In the genomic region with DNA sequence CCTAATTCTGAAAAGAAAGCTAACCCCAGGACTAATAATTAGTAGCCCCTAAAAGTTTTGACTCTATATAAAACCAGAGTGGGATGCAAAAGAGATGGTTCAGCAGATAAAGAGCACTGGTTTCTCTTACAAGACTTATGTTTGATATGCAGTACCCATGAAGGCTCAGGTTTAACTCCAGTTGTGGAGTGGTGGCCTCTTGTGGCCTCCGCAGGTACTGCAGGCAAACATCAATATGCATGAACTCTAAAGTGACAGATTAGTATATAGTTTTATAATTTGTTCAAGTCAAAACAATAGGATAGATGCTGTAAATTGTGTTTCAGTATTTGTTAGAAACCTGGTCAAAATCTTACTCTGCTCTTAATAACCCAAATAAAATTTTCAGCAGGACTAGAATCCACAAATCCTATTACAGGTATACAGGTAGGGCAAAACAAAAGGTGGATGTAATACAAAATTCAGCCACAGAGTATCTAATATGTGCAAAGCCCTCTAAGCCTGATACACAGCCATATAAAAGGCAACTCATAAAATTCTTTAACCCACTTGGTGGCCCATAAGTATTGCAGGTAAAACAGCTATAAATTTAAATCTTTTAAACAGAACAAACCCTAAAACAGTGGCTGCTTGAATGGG, we compare ENCODE assay signal across 10 mouse cellular contexts. TPM values are rescaled to one million over a fixed set of nuclear protein-coding genes. Genes with fewer than 3 reads are reported as not detected.
DNase-seq lines count a peak whose midpoint lies in the region; ATAC-seq and TF ChIP-seq lines count a peak whose summit lies in the region.
"Had no signal": no experiment of that assay in that cellular context is flagged by ENCODE, and none has a peak within 500 bp of the region (broad histone marks: within the 10 kb centered on the region; RNA-seq: fewer than 3 reads in every experiment).

No protein-coding gene starts in this region.

- peaks cover 72% of the 10 kb centered on the region for H3K36me3 ChIP-seq in embryonic facial prominence, embryonic 14.5 days (ENCODE audit: control insufficient read depth, insufficient read depth, low read length)
- peaks cover 79% of the 10 kb centered on the region for H3K36me3 ChIP-seq in hindbrain, embryonic 14.5 days (replicated peaks; ENCODE audit: control insufficient read depth, insufficient read depth)
- H3K36me3 ChIP-seq in midbrain, postnatal 0 days (ENCODE audit: insufficient read depth, low read length): peaks cover 31% of the 10 kb centered on the region; the same call in 1 of the 2 replicates

- peak; percentile 88 for TF ChIP-seq CTCF in midbrain, postnatal 0 days (IDR thresholded peaks at IDR 0.05)

- DNase-seq in ovary, postnatal 14 days (ENCODE audit: low spot score): peak; percentile 58
- no peak for DNase-seq in ovary, postnatal 10 days (ENCODE audit: low spot score)
- DNase-seq in adrenal gland, postnatal 14 days: peak; percentile 78
- peak; percentile 50 for DNase-seq in embryonic facial prominence, embryonic 14.5 days (ENCODE audit: low spot score)
- peak; percentile 82 for DNase-seq in hindbrain, embryonic 14.5 days (ENCODE audit: low spot score)
- peak; percentile 76 for DNase-seq in liver
- DNase-seq in midbrain, postnatal 0 days (ENCODE audit: low spot score): peak; percentile 66
- peak; percentile 84 for DNase-seq in testis, postnatal 10 days (ENCODE audit: low spot score)

- H3K27ac ChIP-seq in embryonic facial prominence, embryonic 14.5 days (replicated peaks; ENCODE audit: low read depth, low read length): no peak overlapping the region
- no peak overlapping the region for H3K27ac ChIP-seq in hindbrain, embryonic 14.5 days
- no peak overlapping the region for H3K27ac ChIP-seq in midbrain, postnatal 0 days (ENCODE audit: low read depth, low read length)
- H3K27ac ChIP-seq: heart, embryonic 13.5 days; stomach, embryonic 15.5 days had no signal

- peaks cover 17% of the 10 kb centered on the region for H3K4me1 ChIP-seq in embryonic facial prominence, embryonic 14.5 days (ENCODE audit: control insufficient read depth, insufficient read depth, low read length)
- peaks cover 22% of the 10 kb centered on the region for H3K4me1 ChIP-seq in hindbrain, embryonic 14.5 days (replicated peaks; ENCODE audit: control insufficient read depth, insufficient read depth, low read length)
- H3K4me1 ChIP-seq in midbrain, postnatal 0 days (ENCODE audit: insufficient read depth, low read length): peaks cover 5% of the 10 kb centered on the region; the same call in 1 of the 2 replicates
- H3K4me1 ChIP-seq: stomach, embryonic 15.5 days had no signal

- no peak overlapping the region for H3K4me2 ChIP-seq in embryonic facial prominence, embryonic 14.5 days (ENCODE audit: low read depth, low read length)
- H3K4me2 ChIP-seq in hindbrain, embryonic 14.5 days (replicated peaks): no peak overlapping the region
- H3K4me2 ChIP-seq in midbrain, postnatal 0 days (ENCODE audit: low read depth, low read length, poor library complexity, severe bottlenecking): no peak overlapping the region
- H3K4me2 ChIP-seq: heart, embryonic 13.5 days; stomach, embryonic 15.5 days had no signal

- no peaks in the 10 kb centered on the region for H3K9me3 ChIP-seq in embryonic facial prominence, embryonic 14.5 days (ENCODE audit: control insufficient read depth, low read length)
- H3K9me3 ChIP-seq in hindbrain, embryonic 14.5 days (ENCODE audit: control insufficient read depth, low read length): no peaks in the 10 kb centered on the region
- no peaks in the 10 kb centered on the region for H3K9me3 ChIP-seq in midbrain, postnatal 0 days (ENCODE audit: low read length)
- H3K9me3 ChIP-seq: heart, embryonic 13.5 days; stomach, embryonic 15.5 days had no signal

- no peak for ATAC-seq in embryonic facial prominence, embryonic 14.5 days (ENCODE audit: low read depth)
- ATAC-seq in hindbrain, embryonic 14.5 days (ENCODE audit: low FRiP score): 0 out of 2 replicates have a peak, but pooled peaks have one; percentile 37
- ATAC-seq in midbrain, postnatal 0 days (ENCODE audit: low FRiP score): no peak

- H3K27me3 ChIP-seq in embryonic facial prominence, embryonic 14.5 days (replicated peaks; ENCODE audit: control insufficient read depth, insufficient read depth, low read length): no peaks in the 10 kb centered on the region
- H3K27me3 ChIP-seq in hindbrain, embryonic 14.5 days (ENCODE audit: control insufficient read depth, insufficient read depth, low read length): no peaks in the 10 kb centered on the region
- H3K27me3 ChIP-seq in midbrain, postnatal 0 days (ENCODE audit: insufficient read depth, low read length): no peaks in the 10 kb centered on the region
- H3K27me3 ChIP-seq: heart, embryonic 13.5 days; stomach, embryonic 15.5 days had no signal

- no peak overlapping the region for H3K4me3 ChIP-seq in embryonic facial prominence, embryonic 14.5 days (ENCODE audit: low read depth, low read length)
- no peak overlapping the region for H3K4me3 ChIP-seq in hindbrain, embryonic 14.5 days (replicated peaks; ENCODE audit: low read length)
- no peak overlapping the region for H3K4me3 ChIP-seq in midbrain, postnatal 0 days (ENCODE audit: low read depth, low read length)
- H3K4me3 ChIP-seq: heart, embryonic 13.5 days; stomach, embryonic 15.5 days had no signal

- H3K9ac ChIP-seq in embryonic facial prominence, embryonic 14.5 days (ENCODE audit: low read depth, low read length): no peak overlapping the region
- no peak overlapping the region for H3K9ac ChIP-seq in hindbrain, embryonic 14.5 days
- H3K9ac ChIP-seq in midbrain, postnatal 0 days (replicated peaks; ENCODE audit: low read length, poor library complexity, severe bottlenecking): no peak overlapping the region
- H3K9ac ChIP-seq: heart, embryonic 13.5 days; stomach, embryonic 15.5 days had no signal

- 54% methylated on average over 1 of the region's 1 CpGs for WGBS in embryonic facial prominence, embryonic 14.5 days
- 54% methylated on average over 1 of the region's 1 CpGs for WGBS in hindbrain, embryonic 14.5 days
- 39% methylated on average over 1 of the region's 1 CpGs for WGBS in midbrain, postnatal 0 days

RNA-seq across cellular contexts. Expression of a gene that starts 7.0 kb away (rescaled TPM):
- total RNA-seq in adrenal gland, postnatal 14 days (2021): 119 and 131 TPM in 2 replicates
- polyA plus RNA-seq in embryonic facial prominence, embryonic 14.5 days (2014; fragmentation: Nextera tagmentation; extraction: Ambion mirVana): 22.6 and 25.5 TPM in 2 replicates
- 23.7 and 26.2 TPM in 2 replicates for polyA plus RNA-seq in hindbrain, embryonic 14.5 days (2014; fragmentation: Nextera tagmentation; extraction: Ambion mirVana)
- total RNA-seq in midbrain, postnatal 0 days (2014; rRNA removed): 53.7 and 134 TPM in 2 replicates
- polyA plus RNA-seq in midbrain, postnatal 0 days (2015; fragmentation: Nextera tagmentation; extraction: Ambion mirVana): 20.3 and 30.0 TPM in 2 replicates

RNA-seq across cellular contexts. Expression of a gene that starts 55.5 kb away (rescaled TPM):
- 0.34 and 0.41 TPM in 2 replicates for total RNA-seq in adrenal gland, postnatal 14 days (2021)
- polyA plus RNA-seq in embryonic facial prominence, embryonic 14.5 days (2014; fragmentation: Nextera tagmentation; extraction: Ambion mirVana): 0.21 and 0.67 TPM in 2 replicates
- polyA plus RNA-seq in hindbrain, embryonic 14.5 days (2014; fragmentation: Nextera tagmentation; extraction: Ambion mirVana): 0.56 and 0.85 TPM in 2 replicates
- total RNA-seq in midbrain, postnatal 0 days (2014; rRNA removed): 0.93 and 2.6 TPM in 2 replicates
- 1.2 and 1.3 TPM in 2 replicates for polyA plus RNA-seq in midbrain, postnatal 0 days (2015; fragmentation: Nextera tagmentation; extraction: Ambion mirVana)
